Mouse (Mus musculus) brain, embryonic 14.5 days (tissue): ENCODE results near the gene Gsg1l. TPM values are rescaled to one million over a fixed set of nuclear protein-coding genes. Genes with fewer than 3 reads are reported as not detected.

Source experiments
- DNase-seq: peaks from one replicate; pipeline ENCODE4 v3.0.0-alpha.2; 2011; ENCODE audit warnings: low read depth
- CTCF ChIP-seq: fragments of 200-500 bp; IDR thresholded peaks from 2 replicates; pipeline ENCODE4 v1.5.1; 2012; ENCODE audit warnings: inconsistent platforms, mild to moderate bottlenecking, moderate library complexity, borderline replicate concordance; ENCODE audit not compliant: insufficient read depth, insufficient read length; ENCODE audit errors: extremely low read depth
- POLR2A ChIP-seq: fragments of 200-500 bp; IDR thresholded peaks from 2 replicates; pipeline ENCODE4 v1.6.1; 2012; ENCODE audit warnings: mild to moderate bottlenecking, inconsistent platforms, borderline replicate concordance; ENCODE audit not compliant: poor library complexity, insufficient read depth, insufficient read length, severe bottlenecking; ENCODE audit errors: extremely low read depth
- polyA plus RNA-seq: library from polyadenylated mRNA; depleted of rRNA; stranded (reverse); fragments of >200 nt; gene quantifications from 2 replicates; pipeline ENCODE4 v1.2.3, GENCODE M21; 2012

Gsg1l gene
- polyA plus RNA-seq, 1 experiment: 26.6 TPM

- peak; percentile 54 for DNase-seq
- TF ChIP-seq CTCF (no peak), POLR2A (no peak)
Observed at GRCm38 (mm10) chr7:125966402-125967261, 115.6 kb downstream of the Gsg1l start.

- TF ChIP-seq CTCF (no peak), POLR2A (no peak)
- peak; percentile 35 for DNase-seq
Observed at GRCm38 (mm10) chr7:125964087-125964607, 118.1 kb downstream of the Gsg1l start.

- TF ChIP-seq POLR2A (no peak), CTCF (peak; percentile 19; the same call in 1 of the 2 replicates)
- DNase-seq: no peak
Observed at GRCm38 (mm10) chr7:125959294-125960048, 122.7 kb downstream of the Gsg1l start.

- DNase-seq: no peak
- TF ChIP-seq POLR2A: no peak
- TF ChIP-seq CTCF: no peak
Observed at GRCm38 (mm10) chr7:125958856-125959255, 123.4 kb downstream of the Gsg1l start.

GRCm38 (mm10) chr7:125954994-125955393, 127.2 kb downstream of the Gsg1l start:
- DNase-seq: peak; percentile 57
- TF ChIP-seq CTCF: no peak
- TF ChIP-seq POLR2A: no peak

- TF ChIP-seq CTCF: no peak
- TF ChIP-seq POLR2A: no peak
- DNase-seq: no peak
Observed at GRCm38 (mm10) chr7:125954356-125954878, 127.8 kb downstream of the Gsg1l start.

- no peak for DNase-seq
- no peak for TF ChIP-seq CTCF
- TF ChIP-seq POLR2A: no peak
Observed at GRCm38 (mm10) chr7:125953844-125954243, 128.4 kb downstream of the Gsg1l start.

- no peak for DNase-seq
- TF ChIP-seq CTCF (no peak), POLR2A (no peak)
Observed at GRCm38 (mm10) chr7:125951911-125952310, 130.3 kb downstream of the Gsg1l start.

GRCm38 (mm10) chr7:125948973-125949372, 133.2 kb downstream of the Gsg1l start:
- no peak for DNase-seq
- no peak for TF ChIP-seq POLR2A
- TF ChIP-seq CTCF: no peak

GRCm38 (mm10) chr7:125945915-125946314, 136.3 kb downstream of the Gsg1l start:
- DNase-seq: no peak
- TF ChIP-seq POLR2A (no peak), CTCF (no peak)

GRCm38 (mm10) chr7:125944631-125945030, 137.6 kb downstream of the Gsg1l start:
- DNase-seq: no peak
- TF ChIP-seq POLR2A (no peak), CTCF (no peak)
